Mouse (Mus musculus) frontal cortex, adult 2 months (tissue): ENCODE results near the gene Arl11. TPM values are rescaled to one million over a fixed set of nuclear protein-coding genes. Genes with fewer than 3 reads are reported as not detected.
A peak's percentile ranks its signal among the peaks of the same experiment; 100 is the strongest.

Experiments
- DNase-seq, 2 experiments: peaks; one replicate each; pipeline ENCODE4 v3.0.0; 2022; ENCODE audit warnings: low spot score in 1 of 2; ENCODE audit errors: extremely low spot score in 1 of 2
- polyA plus RNA-seq: library from polyadenylated mRNA; depleted of rRNA; stranded (reverse); fragments of >200 nt; gene quantifications from 2 replicates; pipeline ENCODE4 v1.2.3, GENCODE M21; 2012; rRNA removed

The Arl11 gene
- polyA plus RNA-seq: 0.92 and 1.2 TPM in 2 replicates

- DNase-seq: no peak
Observed at GRCm38 (mm10) chr14:61309593-61309992, at the start of gene Arl11. Gene Arl11, plus strand, starts transcription at chr14:61309753.

DNA sequence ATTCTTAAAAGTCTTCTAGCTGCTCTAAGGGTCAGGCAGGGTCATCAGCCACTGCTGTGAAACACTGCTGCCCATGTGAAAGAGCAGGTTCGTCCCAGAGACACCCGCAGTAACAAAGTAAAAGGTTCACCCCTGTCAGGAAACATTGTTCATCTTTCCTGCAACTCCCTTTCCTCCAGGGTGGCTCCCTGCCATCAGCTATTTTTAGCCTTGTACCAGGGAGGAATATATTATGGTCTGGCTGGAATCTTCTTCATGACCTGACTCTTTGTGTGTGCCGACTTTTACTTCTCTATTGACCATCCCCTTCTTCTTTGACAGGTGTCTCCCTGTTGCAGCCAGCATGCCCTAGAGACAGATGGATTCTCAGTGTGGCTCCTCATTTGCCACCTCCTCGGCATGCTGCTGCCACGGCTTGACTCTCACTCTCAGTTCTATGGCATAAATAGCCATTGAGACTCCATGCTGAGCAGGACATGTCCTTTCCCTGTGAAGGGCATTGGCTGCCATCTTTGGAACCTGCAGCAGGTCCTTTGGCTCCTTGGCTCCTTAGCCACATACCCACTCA lies 41.6 kb upstream of the Arl11 start:
- no peak for DNase-seq

DNA sequence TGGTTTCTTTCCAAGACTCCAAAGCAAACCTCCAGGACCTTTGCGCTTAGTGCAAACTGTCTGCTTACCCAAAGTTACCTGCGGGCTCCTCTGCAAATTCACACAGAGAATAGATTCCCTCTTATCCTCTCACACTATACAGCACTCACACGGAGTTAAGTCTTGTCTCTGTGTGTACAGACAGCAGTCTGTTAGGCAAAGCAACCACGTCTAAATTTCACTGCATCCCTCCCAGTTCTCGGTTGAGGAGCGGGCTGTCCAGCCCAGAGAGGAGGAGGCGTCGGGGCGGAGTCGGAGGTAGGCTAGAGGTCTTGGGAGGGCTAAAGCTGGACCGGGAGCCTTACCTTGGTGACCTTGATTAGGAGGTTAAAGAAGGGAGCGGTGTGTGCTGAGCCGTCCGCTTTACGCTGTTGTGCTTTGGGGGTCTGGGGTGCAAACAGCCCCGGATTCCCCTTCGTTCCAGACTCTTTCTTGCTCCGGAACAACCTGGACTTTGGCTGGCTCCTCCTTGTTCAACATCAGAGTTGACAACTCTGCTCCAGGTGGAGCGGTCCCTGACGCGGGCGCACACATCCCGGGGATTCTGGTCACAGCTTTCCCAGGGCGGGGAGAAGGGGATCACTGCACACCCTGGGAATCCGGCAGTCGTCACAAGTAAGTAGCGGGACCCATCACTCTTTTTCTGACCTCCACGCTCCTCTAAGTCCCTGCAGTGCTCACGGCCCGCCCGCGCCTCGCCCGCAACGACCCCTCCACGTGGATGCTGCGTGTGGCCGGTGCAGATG lies 34.9 kb upstream of the Arl11 start:
- DNase-seq: no peak

GRCm38 (mm10) chr14:61277285-61277684 lies 32.3 kb upstream of the Arl11 start:
- peak in 1 of 2 experiments; percentile 59 for DNase-seq

DNA sequence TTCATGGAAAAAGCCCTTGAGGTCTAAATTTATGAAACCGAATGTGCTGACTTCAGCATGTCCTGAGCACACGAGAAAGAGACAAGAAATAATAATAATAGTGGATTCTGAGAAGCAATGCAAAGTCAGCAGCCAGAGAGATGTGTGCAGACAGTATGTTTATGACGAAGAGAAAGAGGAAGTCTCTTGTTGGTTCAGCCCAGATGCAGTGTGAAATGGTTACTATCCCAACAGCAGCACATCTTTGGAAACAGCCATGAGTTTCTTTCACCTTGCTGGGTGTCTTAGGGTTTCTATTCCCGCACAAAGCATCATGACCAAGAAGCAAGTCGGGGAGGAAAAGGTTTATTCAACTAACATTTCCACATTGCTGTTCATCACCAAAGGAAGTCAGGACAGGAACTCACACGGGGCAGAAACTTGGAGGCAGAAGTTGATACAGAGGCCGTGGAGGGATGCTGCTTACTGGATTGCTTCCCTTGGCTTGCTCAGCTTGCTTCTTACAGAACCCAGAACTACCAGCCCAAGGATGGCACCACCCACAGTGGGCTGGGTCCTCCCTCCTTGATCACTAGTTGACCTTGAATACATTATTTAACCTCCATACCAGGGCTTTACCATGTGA lies 30.8 kb upstream of the Arl11 start:
- DNase-seq: no peak

DNA sequence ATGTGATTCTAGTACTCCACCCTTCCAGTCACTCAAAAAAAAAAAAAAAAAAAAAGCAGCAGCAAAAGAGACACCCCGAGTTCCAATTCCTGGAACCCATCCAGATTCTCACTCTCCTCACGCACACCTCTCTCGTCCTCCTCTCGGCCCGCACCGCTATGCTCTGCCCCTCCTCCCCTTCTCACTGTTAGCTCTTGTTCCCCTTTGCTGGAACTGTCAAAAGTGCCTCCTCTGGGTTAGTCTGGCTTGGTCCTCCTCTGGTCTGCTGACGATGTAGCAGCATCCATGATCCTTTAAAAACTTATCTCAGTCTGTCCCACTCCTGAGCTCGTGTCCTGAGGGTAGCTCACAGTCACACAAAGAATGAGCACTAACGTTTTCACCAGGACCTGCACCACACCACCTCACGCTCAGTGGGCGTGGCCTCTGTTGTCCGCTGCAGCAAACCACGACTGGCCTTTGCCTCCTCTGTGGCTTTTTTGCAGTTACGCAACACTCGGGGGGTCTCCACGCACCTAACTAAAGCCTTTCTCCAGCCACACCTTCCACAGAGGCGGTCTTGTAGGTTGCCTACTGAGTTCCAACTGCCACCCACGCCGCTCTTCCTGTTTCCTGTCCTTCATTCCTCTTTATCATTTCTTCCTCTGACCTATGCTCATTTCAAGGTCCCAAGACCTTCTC lies 20.8 kb upstream of the Arl11 start:
- no peak for DNase-seq

GRCm38 (mm10) chr14:61290664-61291063 lies 18.9 kb upstream of the Arl11 start:
- DNase-seq: no peak

DNA sequence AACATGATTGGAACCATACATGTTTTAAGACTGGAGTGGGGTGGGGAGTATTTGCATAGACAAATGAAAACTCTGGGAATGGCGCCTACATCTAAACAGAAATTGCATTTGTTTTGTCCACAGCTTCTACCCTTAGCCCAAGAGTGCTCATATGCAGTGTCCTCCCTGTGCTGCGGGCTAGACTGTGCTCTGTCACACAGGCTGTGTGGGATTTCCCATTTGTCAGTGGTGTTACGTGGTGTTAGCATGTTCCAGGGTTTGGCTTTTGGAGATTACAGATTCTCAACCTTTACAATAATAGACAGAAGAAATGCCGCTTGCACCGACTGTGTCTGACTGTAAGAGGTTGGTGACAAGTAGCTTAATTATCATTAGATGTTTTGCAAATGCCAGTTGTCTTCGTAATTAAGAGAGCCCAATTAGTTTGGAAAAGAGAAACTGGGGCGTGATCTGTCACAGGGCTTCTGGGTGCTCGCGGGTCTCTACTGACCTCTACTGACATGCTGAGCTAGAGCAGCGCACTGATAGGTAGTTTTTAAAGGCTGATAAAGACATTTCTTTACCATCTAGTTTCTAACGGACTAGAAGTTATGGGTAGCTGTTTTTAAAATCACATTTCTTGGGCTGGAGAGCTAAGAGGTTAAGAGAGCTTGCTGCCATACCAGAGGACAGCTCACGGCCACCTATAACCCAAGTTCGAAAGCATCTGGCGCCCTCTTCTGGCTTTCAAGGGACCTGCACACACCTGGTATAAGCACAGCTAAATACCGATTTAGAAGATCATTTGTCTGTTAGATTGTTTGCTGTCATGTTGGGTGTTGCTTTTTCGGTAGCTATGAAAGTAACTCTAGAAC lies 15.4 kb upstream of the Arl11 start:
- peak; percentile 25 to 78 for DNase-seq

DNA sequence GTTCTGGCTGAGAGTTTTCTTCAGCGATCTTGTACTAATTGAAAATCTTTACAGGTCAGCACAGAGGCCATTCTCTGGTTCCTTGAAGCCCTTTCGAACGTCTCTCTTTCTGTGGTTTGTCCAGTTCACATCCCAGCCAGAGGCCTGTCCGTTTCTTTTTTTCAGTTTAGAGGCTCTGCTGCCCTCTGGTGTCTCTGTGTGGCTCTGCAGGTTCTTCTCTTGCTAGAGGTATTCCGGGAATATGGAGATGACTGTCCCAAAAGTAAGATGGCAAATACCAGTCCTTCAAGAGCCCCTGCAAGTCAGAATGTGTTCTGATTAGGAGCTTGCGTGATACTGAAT lies 14.8 kb upstream of the Arl11 start:
- DNase-seq: peak in 1 of 2 experiments; percentile 67

- DNase-seq: no peak
Observed at GRCm38 (mm10) chr14:61299810-61300209, 9.7 kb upstream of the Arl11 start.

DNA sequence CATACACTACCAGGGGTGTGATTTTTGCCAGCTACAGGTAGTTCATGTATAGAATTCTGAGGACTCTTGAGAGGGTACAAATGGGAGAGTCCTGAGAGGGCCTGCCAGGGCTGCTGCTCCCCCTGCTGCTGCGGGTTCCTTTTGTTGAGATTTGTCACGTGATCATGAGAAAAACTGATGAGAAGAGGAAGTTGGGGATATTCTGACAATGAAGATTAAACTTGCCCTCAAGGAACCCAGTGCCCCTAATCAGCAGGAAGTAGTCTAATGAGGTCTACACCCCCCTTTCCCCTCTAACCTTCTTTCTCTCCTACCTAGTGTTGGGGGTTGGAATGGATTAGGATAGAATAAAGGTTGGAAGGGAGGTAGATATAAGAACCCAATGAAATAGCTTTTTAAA lies 8.2 kb upstream of the Arl11 start:
- DNase-seq: no peak

GRCm38 (mm10) chr14:61302428-61302827 lies 7.1 kb upstream of the Arl11 start:
- DNase-seq: no peak

GRCm38 (mm10) chr14:61303969-61304609 lies 5.5 kb upstream of the Arl11 start:
- no peak for DNase-seq

- no peak for DNase-seq
Observed at GRCm38 (mm10) chr14:61310036-61310772, 651 bp downstream of the Arl11 start.

- no peak for DNase-seq
Observed at GRCm38 (mm10) chr14:61310963-61311362, 1.4 kb downstream of the Arl11 start.

GRCm38 (mm10) chr14:61316861-61317260 lies 7.3 kb downstream of the Arl11 start:
- peak; percentile 42 to 87 for DNase-seq

DNA sequence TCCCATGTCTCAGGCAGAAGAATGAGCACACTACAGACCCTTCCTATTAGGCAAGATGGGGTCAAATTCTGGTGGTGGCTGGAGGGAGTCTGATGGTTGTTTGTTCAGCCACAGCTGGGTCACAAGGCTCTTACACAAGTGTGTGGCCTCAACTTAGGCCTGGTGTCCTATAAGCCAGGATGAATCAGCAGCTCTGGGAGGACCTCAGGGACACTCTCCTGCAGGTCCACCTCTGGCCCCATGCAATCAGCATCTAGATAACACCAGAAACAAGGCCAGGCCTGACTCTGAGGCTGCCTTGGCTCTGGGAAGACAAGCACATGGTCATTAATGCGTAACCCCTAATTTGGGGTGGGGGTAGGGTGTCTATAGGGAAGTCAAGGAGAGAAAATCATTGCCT lies 11.2 kb downstream of the Arl11 start:
- no peak for DNase-seq

DNA sequence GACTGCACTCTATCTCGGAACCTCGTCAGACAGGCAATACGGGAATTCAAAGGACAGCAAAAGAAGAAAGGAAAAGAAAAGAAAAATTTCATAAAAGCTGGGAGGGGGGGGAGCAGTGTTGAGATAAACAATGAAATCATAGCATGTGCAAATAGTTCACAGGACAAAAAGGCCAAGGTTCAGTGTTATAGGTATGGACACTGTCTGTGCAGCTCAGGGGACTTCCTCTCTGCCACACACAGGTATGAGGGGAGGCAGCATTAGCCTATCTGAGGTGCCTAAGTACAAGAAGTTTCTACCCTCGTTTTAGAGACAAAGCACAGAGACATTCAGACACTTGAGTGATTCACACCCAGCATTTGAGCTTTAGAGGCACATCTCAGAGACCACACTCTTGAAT lies 11.6 kb downstream of the Arl11 start:
- no peak for DNase-seq

- DNase-seq: no peak
Observed at GRCm38 (mm10) chr14:61322740-61323139, 13.2 kb downstream of the Arl11 start.
